Mouse (Mus musculus): ENCODE results near the gene Ank3.

DNA sequence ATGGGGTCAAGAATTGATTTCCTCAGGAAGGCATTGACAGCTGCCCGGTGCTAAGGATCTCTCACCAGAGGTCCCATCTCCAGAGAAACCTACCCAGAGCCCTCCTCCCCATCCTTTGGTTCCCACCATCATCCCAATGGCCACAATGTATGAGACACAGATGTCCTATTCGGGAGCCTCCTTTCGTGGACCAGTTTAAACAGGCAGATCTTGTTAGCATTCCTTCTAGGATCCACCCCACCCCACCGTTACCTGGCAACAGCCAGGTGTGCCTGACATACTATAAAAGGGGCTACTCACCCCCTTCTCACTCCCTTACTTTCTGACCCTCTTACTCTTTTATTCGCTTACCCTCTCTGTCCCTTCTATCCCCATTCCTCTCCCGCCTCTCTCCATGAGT, 176.9 kb downstream of the Ank3 start:
- TF ChIP-seq CTCF (conservative IDR thresholded peaks at IDR 0.05; ENCODE audit: low read length): no peak
- no peak for TF ChIP-seq NANOG (IDR thresholded peaks at IDR 0.05; ENCODE audit: borderline replicate concordance, low read length)
- no peak for TF ChIP-seq POU5F1 (IDR thresholded peaks at IDR 0.05; ENCODE audit: borderline replicate concordance, low read length)

All from E14TG2a.4 (cell line).